Mouse (Mus musculus): ENCODE data around the gene Magi1.
A peak's percentile ranks its signal among the peaks of the same experiment; 100 is the strongest.

Magi1 gene

DNA sequence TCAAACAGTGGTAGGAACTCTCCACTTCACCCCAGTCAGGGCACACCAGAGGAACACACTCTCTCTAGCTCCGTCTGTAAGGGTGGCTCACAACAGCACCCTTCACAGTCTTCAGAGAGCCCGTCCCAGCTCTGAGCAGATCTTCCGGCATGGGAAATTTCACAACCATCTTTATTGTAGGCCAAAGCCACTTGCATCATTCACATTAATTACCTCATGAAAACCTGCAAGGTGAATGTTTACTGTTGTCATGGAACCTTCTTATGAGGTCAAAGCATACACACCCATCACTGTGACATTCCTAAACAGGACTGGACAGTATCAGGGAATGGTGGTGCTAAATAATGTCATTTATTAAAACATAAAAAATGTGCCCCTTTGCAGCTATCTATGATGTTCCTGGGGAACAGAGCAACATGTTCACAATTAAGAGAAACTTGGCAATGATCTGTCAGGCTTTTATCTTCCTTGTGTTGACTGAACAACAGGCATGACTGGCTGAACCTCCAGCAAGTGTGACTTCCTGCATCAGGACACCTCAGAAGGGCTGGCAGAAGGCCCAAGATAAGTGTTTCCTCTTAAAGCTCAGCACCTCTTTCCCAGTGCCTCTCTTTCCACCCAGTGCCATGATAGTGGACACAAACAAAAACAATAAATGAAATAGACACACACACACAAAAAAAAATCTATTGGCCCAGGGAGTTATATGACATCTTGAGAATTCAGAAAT is 125.4 kb downstream of the Magi1 start:
- no peak for DNase-seq (ENCODE audit: low spot score in 2 of 2)

DNA sequence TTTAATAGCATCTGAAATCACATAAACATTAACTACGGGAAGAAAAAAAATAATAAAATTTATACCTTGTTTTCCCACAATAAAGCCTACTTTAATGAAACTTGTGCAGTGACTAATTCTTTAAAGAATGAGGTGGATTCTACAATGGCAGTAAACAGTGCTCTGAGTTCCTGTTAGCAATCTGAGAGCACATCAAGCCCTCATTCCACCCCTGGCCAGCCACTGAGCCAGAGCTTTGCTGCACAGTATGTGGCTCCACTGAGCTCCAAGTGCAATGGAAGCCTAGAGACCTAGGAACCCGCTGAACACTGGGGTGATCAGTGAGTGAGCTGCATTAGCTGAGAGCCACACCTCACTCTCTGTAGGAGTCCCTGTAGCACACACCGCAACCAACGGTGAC is 127.7 kb downstream of the Magi1 start:
- DNase-seq (ENCODE audit: low spot score in 2 of 2), result no peak

DNA sequence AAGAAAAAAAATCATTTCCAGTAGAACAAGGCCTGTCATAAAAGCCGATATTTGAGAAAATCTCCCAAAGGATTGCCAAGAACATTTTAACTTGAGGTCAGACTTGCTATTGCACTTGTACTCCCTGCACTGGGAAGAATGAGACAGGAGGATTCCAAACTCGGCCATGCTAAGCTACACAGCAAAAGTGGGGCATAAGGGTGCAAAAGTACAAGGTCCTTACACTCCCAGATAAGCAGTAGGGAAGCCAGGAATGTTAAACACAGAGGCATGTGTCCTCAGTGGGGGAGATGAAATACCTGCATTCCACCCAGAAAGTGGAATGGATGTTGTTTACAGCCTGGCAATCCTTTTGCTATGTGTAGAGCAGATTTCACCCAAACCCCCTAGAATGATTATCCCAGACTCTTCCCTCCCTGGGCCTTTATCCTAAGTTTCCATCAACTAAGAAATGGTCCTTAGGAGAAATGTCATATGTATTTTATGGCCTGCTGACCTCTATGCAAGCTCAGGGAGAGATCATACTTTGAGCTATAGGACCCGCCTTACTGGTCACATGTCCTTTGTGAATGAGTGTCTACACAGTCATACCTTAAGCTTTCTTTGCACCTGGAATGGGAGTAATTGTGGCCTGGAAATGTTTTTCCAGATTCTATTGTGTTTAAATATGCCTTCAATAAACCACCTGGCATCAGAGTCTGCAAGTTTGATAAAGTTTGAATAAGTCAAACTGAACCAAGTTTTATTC is 128.7 kb downstream of the Magi1 start:
- no peak for DNase-seq (ENCODE audit: low spot score in 2 of 2)

DNA sequence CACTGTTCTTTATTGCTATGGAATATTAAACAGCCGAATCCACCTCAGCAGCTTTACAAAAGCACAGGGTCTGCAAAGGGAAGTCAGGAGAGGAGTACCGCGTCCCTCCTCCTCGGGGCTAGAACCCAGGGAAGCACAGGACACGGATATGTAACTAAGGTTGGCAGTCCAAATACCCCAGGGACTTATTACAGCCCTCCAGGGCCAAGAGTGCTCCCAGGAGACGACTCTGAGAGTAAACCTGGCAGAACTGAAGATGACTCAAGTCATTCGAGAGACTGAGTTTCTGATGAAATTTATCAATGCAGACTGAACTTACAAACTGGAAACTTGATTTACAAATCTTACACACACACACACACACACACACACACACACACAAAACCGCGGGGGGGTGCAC is 130.8 kb downstream of the Magi1 start:
- no peak for DNase-seq (ENCODE audit: low spot score in 2 of 2)

DNA sequence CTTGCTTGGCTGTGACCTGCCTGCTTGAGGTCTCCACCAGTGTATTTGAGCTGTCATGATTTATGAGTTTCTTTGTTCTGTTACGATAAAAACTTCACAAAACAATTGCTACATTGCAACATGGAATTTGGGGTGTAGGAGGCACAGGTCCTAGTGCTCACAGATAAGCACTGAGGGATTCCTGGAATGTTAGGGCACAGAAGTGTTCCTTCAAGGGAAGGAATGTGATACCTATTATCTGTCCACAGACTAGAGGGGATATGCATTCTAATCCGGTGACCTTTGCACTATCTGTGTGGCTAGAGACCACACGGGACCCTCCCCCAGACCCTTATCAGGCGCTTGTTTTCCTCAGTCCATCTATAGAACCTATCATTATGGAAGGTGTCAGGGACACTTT is 132.8 kb downstream of the Magi1 start:
- no peak for DNase-seq (ENCODE audit: low spot score in 2 of 2)

DNA sequence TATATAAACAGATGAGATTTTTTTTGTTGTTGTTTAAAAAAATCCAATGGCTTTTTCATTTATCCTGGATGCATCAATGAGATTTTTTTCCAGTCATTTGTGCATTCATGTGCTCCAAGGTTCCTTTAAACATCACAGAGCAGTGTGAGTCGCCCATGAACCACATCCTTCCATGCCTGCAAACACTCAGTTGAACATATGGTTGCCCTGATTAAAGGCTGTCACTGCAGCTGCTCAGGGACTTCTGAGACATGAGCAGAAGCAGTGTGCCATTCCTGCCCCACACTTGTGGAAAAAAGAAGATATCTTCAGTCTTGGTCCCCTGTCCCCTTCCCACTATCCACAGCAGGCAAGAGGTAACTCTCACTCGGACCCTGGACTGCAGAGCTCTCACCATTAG is 133.9 kb downstream of the Magi1 start:
- DNase-seq (ENCODE audit: low spot score in 2 of 2), result no peak

DNA sequence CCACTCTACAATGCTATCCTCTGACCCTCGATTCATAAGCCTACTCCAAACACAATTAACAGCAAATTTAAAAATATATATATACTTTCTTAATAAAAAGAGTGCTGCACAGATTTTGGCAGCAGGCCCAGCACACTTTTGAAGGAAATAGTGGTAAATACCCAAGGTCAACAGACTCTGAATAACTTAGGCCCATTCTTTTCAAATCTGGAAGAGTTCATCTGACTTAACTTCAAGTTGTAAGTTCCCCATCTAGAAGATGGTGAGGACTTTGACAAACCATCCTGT is 137.6 kb downstream of the Magi1 start:
- DNase-seq (ENCODE audit: low spot score in 2 of 2), result no peak

DNA sequence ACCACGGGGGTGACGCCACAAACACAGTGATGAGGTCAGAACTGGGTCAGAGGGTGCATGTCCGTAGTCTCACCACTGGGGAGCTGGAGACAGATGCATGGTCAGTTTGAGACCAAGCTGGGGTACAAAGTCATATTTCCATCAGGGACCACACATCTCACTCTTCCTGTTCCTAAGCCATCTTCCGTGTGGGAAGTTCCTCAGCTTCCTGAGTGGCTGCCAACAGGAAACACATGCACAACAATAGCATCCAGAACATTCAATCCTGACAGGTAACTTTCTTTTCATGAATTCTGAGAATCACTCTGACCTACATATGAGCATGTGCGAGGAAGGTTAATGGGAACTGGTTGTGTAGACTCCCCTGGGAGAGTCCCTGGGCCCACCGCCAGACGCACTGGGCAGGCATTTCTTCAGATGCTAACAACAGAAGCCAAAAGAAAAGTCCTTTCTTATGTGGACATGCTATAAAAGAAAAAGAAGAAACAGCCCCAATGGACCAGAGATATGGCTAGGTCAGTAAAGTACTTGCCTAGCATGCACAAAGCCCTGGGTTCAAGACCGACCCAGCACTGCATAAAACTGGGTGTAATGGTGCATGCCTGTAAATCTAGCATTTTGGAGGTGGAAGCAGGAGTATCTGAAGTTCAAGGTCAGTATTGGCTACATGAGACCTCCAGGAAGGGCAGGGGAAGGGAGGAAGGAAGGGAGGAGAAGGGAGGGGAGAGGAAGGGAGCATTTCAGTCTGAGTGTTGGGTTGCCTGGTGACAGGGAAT is 138.1 kb downstream of the Magi1 start:
- DNase-seq (ENCODE audit: low spot score in 2 of 2), result peak; percentile 42 to 68

DNA sequence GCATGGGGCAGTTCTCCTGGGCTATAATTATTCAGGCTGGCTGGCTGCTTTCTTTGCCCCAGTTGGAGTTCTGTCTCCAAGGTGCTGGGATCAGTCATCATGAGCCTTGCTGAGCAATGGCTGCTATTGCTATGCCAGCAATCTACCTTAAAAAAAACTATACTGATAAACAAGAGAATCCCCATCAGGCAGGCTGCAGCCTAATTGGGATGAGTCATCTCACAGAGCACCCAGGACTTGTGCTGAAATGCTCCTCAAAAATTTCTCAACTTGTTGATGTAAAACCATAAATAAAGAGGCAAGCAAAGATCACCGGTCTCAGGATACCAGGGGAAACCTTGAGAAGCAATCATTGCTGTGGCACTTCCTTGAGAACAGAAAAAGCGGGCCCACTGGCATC is 141.2 kb downstream of the Magi1 start:
- DNase-seq (ENCODE audit: low spot score in 2 of 2), result no peak

DNA sequence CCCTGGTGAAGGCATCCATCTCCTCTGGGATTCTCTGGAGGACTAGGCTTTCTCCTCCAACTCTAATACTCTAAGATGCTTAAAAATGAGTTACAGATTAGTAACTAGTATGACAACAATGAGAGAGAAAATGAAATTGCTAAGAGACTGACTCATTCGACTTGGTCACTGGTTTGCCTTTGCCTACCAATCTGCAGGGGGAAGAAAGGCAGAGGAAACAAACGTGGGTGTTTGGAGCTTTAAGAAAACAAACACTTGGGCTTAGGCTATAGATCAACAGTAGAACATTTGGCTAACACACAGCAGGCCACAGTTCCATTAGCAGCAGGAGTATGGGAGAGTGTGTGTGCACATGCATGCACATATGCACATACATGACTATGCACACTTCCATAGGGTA is 142.2 kb downstream of the Magi1 start:
- no peak for DNase-seq (ENCODE audit: low spot score in 2 of 2)

DNA sequence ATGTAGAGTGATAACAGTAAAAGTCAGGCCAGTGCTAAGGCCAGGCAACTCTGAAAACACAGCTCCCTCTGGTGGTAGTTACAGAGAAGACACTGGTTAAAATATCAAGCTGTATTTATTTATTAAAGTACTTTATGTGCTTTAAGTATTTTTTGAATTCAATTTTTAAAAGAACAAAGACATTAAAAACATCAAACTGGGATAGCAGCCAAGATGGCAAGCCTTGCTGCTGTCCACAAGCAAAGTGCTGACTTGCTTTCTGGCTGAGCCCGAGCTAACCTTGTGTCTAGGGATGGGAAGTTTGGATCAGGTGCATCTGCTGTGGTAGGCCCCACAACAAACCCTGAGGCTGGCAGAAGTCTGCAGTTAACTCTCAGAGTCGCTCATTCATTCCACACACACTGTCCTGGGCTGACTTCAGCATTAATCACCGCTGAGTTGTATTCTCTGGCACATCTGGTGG is 143.7 kb downstream of the Magi1 start:
- DNase-seq (ENCODE audit: low spot score in 2 of 2), result no peak

DNA sequence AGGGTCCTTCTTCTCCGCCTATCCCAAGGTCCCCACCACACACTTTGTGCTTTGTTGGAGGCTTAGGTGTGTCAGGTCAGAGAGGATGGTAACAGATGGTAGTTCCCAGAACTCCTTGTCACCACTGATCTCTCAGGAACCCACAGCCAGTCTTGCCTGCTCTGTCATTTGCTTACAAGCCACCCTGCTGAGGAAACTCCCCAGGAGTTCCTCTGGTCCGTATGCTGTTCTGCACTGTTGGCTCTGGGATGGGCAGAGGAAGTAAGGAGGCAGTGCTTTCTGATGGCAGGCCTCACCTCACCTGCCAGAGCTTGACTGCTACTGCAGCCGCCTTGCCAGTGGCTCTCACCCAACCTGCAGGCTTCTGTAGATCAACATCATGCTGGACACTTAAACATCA is 147.0 kb downstream of the Magi1 start:
- no peak for DNase-seq (ENCODE audit: low spot score in 2 of 2)

DNA sequence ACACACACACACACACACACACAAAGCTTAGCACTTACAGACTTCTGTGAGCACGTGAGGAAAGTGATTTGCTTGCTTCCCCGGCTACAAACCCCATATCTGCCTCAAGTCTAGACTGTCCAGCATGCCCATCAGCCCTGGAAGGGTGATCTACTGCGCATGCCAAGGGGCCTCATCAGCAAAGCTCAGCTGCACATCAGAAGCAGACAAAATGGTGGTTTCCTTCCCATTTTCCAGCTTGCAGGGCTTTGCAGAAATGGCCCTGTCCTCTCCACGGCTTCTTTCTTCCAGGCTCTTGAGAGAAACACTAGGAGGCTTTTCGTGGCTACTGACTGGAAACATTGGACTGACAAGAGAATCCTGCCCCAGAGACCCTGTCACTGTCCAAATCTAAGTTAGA is 149.6 kb downstream of the Magi1 start:
- no peak for DNase-seq (ENCODE audit: low spot score in 2 of 2)

DNA sequence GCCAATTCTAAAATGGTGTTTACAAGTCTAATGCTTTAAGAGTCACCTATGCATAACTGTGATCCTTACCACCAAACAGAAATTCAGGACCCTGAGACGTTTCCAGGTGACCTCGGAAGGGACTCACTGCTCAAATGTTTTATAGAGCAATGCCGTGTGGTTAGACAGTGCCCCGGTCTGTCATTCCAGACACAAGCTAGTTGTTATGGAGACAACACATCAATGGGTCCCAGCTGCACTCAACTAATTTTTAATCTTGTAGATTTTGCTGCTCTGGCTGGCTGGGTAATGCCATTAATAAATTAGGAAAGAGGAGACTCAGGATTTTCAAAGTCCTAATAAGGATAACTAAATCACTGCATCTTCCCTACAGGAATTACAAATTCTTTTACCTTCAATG is 151.7 kb downstream of the Magi1 start:
- DNase-seq (ENCODE audit: low spot score in 2 of 2), result no peak

DNA sequence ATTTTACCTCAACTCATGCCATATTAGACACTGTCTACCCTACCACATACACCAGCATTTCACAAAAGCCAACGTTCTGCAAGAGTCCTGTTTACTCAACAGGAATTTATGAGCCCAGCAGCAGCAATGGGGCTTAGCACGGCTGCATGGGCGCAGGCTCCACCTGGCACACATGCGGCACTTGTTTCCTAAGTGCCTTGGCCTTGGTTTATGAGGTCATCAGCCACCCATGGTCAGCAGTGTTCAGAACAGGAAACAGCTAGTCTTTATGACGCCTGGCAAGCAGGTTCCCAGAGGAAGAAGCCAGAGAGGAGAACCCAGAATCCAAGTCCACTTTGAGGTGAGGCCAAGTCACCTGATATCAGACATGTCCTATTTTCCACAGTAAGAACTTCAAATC is 153.3 kb downstream of the Magi1 start:
- no peak for DNase-seq (ENCODE audit: low spot score in 2 of 2)

DNA sequence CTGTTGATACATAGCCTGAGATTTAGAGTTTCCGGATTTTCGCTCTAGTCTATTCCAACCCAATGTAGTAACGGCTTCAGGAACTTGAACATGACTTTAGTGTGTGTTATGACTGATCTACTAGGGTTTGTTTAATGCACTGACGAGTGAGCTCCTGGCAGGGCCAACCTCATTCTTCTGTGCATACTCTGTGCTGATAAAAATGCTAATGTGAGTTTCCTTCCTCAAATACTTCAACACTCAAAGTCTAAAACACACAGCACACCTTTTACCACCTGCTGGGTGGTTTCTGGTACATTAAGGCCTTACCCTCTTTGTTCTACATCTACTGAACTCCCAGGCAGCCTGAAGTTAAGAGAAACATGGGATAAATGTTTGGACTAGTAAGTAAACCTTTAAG is 157.0 kb downstream of the Magi1 start:
- no peak for DNase-seq (ENCODE audit: low spot score in 2 of 2)

DNA sequence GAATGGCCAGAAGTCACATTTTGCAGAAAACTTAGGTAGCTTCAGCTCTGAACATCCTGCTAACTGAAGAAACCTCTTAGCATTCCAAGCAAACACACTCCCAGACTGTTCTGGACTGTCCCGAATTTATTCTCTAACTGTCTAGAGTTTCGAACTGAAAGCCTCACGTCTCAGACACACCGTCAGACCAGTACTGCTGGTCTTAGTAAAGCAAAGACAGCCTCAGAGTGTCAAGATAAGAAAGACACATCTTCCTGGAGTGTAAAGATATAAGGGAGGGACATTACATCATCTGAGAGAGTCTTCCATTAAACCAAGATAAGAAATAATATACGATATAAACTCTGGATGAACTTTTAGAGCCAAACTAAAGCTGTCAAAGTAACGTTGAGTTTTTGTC is 158.6 kb downstream of the Magi1 start:
- no peak for DNase-seq (ENCODE audit: low spot score in 2 of 2)

DNA sequence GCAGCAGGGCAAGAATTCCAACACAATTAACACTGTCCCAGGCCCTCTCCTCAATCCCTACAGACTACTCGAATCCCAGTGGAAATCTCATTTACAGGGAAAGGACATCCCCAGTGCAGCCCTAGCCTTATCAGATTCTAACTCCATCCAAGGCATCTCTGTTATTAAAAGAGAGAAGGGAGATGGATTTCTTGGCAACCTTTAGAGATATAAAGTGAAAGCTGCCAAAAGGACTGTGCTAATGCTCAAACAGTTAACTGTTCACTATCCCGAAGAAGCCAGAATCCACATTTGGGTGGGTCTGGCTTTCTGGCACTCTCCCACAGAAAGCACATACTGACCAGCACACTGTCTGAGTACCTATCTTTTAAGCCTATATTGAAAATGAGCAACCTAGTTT is 159.4 kb downstream of the Magi1 start:
- no peak for DNase-seq (ENCODE audit: low spot score in 2 of 2)

DNA sequence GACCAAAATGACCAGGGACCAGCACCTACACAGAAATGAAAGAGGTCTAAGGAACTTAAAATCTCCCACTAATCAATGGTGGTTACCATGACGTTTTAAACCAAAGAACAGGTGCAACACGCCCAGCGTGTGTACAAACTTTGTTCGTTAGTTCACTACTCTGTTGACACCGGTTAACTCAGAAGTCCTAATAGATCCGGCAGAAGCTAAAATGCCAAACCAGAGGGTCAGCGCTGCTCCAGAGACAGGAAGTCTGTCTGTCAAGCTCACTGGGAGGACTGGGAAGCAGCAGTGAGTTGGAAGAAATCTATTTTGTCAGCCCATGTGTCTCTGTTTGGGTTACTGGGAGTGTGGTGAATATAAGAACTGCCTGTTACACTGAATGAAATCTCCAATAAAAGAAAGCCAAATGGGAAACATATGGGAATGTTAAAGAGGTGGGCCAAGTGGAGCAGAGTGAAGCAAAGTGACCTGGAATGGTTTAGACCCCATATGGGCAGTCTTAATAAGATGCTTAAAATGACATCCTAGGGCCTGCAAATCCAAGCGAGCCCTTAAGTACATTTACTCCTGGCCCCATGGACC is 161.1 kb downstream of the Magi1 start:
- DNase-seq (ENCODE audit: low spot score in 2 of 2), result no peak

DNA sequence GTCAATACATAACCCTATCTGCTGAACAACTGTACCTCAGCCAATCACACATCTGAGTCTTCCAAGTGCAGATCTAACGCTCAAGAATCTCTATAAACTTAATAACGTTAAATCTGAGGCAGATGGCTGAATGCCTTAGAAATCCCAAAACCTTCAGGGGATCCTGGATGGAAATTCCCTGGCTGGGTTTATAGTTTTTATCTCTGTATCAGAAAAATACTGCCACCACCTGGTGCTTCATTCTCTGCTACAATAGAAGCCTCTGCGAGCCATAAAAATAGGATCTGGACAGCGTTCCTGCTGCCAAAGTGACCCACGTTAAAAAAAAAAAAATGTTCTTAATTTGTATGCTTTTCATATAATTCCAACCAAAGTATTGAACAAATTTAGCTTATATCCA is 162.2 kb downstream of the Magi1 start:
- DNase-seq (ENCODE audit: low spot score in 2 of 2), result no peak

DNA sequence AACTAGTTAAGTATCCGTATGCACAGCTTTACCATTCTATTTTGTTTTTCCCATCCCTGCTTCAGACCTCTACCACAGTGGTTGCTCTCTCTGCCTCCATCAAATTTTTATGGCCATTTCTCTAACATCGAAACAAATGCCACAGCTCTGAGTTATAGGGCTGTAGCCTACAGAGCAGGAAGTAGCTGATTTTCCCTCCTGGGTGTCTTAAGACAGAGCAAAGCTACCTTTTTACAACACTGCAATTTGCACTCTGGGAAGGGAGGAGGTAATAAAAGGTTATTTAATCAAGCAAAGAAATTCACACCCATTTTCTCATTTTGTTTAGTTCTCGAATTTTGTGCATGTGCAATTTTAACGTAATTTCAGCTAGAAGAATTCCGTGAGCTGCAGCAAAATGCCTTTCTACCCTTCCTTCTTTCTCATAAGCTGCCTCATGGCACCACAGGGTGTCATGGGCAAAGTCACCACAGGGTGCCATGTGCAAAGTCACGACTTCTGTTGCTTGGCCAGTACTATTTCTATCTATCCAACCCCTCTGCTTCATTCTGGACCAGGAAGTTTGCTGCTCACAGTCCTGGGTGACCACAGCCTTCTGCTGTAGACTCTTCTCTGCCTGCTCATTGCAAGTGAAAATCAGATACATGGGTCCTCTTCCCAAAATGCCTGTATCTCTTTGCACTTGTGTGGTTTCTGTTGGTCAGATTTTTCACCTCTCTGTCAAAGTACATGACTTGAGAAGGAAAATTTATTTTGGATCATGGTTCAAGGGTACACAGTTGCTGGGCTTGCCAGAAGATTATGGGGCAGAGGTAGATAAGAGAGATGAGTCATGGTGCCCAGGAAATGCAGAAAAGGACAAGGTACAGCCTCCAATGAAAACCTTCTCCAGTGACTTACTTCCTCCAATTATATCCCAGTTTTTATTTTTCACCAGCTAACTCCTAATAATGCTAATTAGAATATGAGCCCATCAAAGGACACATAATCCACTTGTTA is 167.0 kb downstream of the Magi1 start:
- no peak for DNase-seq (ENCODE audit: low spot score in 2 of 2)

All from urinary bladder, postnatal 4 days (tissue).